Mouse (Mus musculus): ENCODE results near the gene Mndal. TPM values are rescaled to one million over a fixed set of nuclear protein-coding genes. Genes with fewer than 3 reads are reported as not detected.
"Not testable (repeated sequence)": the region's sequence is repeated elsewhere in the genome, so short reads cannot be mapped to it uniquely, and the experiment has no call there.

Mndal gene
- polyA plus RNA-seq, 1 experiment from 2014 or later = 1.1 TPM

DNA sequence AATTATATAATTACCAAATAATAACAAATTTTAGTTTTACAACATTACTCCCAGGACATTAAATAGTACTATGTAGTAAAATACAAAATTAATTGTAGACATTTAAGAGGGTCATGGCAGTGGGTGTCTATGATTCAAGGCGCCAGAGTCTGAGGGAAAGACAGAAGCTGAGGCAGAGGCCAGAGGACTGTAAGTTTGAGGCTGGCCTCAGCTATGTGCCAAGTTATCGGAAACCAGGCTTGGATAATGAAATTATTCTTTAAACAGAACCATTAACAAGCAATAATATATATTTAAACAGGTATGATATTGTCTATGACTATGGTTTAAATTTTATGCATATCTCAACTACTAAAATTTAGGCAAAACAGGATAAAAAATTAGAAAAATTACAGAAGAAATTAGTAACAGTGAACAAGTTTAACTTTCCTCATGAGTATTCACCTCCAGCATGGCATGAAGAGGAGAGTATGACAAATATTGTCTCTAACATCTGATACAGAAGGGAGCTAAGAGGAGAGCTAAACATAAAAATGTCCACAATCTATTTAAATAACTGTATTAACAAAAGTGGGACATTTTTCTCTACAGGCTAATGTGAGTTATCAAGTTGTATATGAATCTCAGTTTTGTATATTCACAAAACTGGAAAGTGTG lies 30.4 kb downstream of the Mndal start:
- Histone ChIP-seq H3K4me1 (ENCODE audit: control insufficient read depth, insufficient read depth, low read length) (no peaks in the 10 kb centered on the region), H3K4me2 (ENCODE audit: low read length) (no peak overlapping the region), H3K27me3 (ENCODE audit: control insufficient read depth, insufficient read depth, low read depth, low read length) (no peaks in the 10 kb centered on the region), H3K9ac (ENCODE audit: low read depth, low read length) (no peak overlapping the region), H3K36me3 (ENCODE audit: control insufficient read depth, insufficient read depth, low read length) (no peaks in the 10 kb centered on the region), H3K9me3 (replicated peaks; ENCODE audit: control insufficient read depth, low read length, poor library complexity, severe bottlenecking) (no peaks in the 10 kb centered on the region), H3K27ac (ENCODE audit: low read length) (no peak overlapping the region), H3K4me3 (ENCODE audit: low read depth, low read length) (no peak overlapping the region)
- no peak for ATAC-seq
- 100% methylated on average over 2 of the region's 2 CpGs for WGBS

- H3K4me1 ChIP-seq (ENCODE audit: control insufficient read depth, insufficient read depth, low read length); H3K9ac ChIP-seq (ENCODE audit: low read depth, low read length); H3K4me3 ChIP-seq (ENCODE audit: low read depth, low read length); H3K27ac ChIP-seq (ENCODE audit: low read length); H3K4me2 ChIP-seq (ENCODE audit: low read length); H3K36me3 ChIP-seq (ENCODE audit: control insufficient read depth, insufficient read depth, low read length); H3K9me3 ChIP-seq (replicated peaks; ENCODE audit: control insufficient read depth, low read length, poor library complexity, severe bottlenecking); H3K27me3 ChIP-seq (ENCODE audit: control insufficient read depth, insufficient read depth, low read depth, low read length); ATAC-seq: not testable (repeated sequence)
Measured at GRCm38 (mm10) chr1:173908390-173908789, 33.9 kb downstream of the Mndal start.

DNA sequence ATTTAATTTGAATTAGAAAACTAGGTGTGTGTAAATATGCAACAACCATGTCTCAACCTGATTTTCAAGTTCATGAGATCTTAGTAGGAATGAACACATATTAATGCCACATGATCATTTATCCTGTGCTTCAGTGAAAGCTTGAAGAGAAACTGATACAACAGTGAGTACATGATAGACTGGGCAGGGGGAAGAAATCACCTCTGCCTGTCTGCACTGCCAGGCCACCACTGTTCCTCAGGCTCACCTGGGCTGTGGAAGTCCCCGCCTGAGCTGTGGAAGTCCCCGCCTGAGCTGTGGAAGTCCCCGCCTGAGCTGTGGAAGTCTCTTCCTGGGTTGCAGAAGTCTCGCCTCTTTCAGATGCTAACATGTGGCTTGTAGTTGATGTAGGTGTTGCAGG lies 36.4 kb downstream of the Mndal start:
- not testable (repeated sequence) for H3K27me3 ChIP-seq (ENCODE audit: control insufficient read depth, insufficient read depth, low read depth, low read length); H3K4me3 ChIP-seq (ENCODE audit: low read depth, low read length); H3K4me1 ChIP-seq (ENCODE audit: control insufficient read depth, insufficient read depth, low read length); H3K4me2 ChIP-seq (ENCODE audit: low read length); H3K9me3 ChIP-seq (replicated peaks; ENCODE audit: control insufficient read depth, low read length, poor library complexity, severe bottlenecking); ATAC-seq; H3K9ac ChIP-seq (ENCODE audit: low read depth, low read length); H3K27ac ChIP-seq (ENCODE audit: low read length); H3K36me3 ChIP-seq (ENCODE audit: control insufficient read depth, insufficient read depth, low read length)
- 80% methylated on average over 3 of the region's 4 CpGs for WGBS

GRCm38 (mm10) chr1:173889741-173890140 lies 52.5 kb downstream of the Mndal start:
- H3K9me3 ChIP-seq (replicated peaks; ENCODE audit: control insufficient read depth, low read length, poor library complexity, severe bottlenecking); H3K9ac ChIP-seq (ENCODE audit: low read depth, low read length); H3K4me1 ChIP-seq (ENCODE audit: control insufficient read depth, insufficient read depth, low read length); H3K27ac ChIP-seq (ENCODE audit: low read length); H3K4me3 ChIP-seq (ENCODE audit: low read depth, low read length); H3K27me3 ChIP-seq (ENCODE audit: control insufficient read depth, insufficient read depth, low read depth, low read length); ATAC-seq; H3K36me3 ChIP-seq (ENCODE audit: control insufficient read depth, insufficient read depth, low read length); H3K4me2 ChIP-seq (ENCODE audit: low read length): not testable (repeated sequence)

GRCm38 (mm10) chr1:173887026-173887787 lies 55.1 kb downstream of the Mndal start:
- not testable (repeated sequence) for ATAC-seq; H3K27ac ChIP-seq (ENCODE audit: low read length); H3K36me3 ChIP-seq (ENCODE audit: control insufficient read depth, insufficient read depth, low read length); H3K4me3 ChIP-seq (ENCODE audit: low read depth, low read length); H3K27me3 ChIP-seq (ENCODE audit: control insufficient read depth, insufficient read depth, low read depth, low read length); H3K9me3 ChIP-seq (replicated peaks; ENCODE audit: control insufficient read depth, low read length, poor library complexity, severe bottlenecking); H3K9ac ChIP-seq (ENCODE audit: low read depth, low read length); H3K4me2 ChIP-seq (ENCODE audit: low read length); H3K4me1 ChIP-seq (ENCODE audit: control insufficient read depth, insufficient read depth, low read length)
- WGBS = 83% methylated on average over 1 of the region's 2 CpGs

DNA sequence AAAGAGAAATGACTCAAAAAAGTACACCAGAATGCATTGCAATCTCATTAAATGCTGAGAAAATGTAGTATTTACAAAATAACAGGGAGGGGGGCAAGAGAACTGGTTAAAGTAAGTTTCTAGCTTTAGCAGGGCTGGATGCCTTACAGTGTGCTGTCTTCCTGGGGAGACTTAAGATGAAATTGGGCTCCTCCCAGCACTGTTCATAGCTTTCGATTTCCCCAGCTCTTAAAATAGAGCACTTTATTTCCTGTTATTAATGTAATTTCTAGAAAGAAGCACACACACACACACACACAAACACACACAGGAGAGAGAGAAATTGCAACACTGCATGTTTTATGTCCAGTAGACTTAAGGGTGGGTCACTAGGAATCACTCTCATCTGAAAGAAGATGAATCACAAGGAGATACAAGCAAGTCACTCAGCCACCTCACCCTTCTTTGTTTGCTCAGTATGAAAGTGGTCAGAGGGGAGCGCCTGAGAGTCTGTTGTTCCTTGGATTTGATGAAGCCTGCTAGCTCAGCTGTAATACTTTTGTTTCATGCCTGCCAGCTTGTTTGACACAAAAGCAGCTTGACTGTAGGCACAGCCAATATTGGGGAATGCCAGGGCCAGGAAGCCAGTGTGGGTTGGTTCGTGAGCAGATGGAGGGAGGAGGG lies 62.2 kb downstream of the Mndal start:
- H3K27ac ChIP-seq (ENCODE audit: low read length); H3K27me3 ChIP-seq (ENCODE audit: control insufficient read depth, insufficient read depth, low read depth, low read length); H3K4me3 ChIP-seq (ENCODE audit: low read depth, low read length); H3K4me2 ChIP-seq (ENCODE audit: low read length); H3K36me3 ChIP-seq (ENCODE audit: control insufficient read depth, insufficient read depth, low read length); H3K9ac ChIP-seq (ENCODE audit: low read depth, low read length); H3K9me3 ChIP-seq (replicated peaks; ENCODE audit: control insufficient read depth, low read length, poor library complexity, severe bottlenecking); H3K4me1 ChIP-seq (ENCODE audit: control insufficient read depth, insufficient read depth, low read length): not testable (repeated sequence)
- WGBS = 59% methylated on average over 3 of the region's 3 CpGs
- peak; percentile 25; the same call in 1 of the 2 replicates for ATAC-seq

DNA sequence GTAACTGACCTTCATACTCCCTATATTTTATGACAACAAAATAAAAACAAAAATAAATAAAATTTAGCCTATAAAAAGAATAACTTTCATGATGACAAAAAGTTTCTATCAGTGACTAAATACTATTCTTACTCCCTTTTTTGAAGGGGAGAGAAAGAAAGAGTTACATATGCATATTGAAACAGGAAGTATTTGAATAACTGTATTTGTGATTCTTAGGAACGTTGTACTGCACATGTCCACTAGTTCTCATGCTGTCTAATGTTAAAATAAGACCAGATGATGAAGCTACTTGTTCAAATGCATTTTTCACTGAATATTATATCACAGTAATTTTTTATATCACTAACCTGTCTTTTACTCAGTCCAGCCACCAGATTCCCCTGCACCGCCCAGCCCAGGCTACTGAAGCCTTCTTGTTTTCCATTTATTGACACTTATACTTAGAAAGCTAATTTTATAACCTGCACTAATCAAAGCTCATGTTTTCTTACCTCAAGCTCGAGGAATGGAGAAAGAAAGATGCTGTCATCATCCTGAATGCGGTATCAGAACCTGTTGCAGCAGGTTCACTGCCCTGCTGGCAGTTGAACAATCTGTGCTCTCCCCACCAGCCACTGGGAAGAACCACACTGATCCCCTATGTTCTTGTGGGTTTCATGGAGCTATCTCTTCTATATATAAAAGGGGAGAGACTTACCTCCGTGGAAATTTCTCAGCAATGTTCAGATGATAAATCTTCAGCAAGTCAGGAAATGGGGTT lies 62.9 kb downstream of the Mndal start:
- H3K4me3 ChIP-seq (ENCODE audit: low read depth, low read length); H3K4me1 ChIP-seq (ENCODE audit: control insufficient read depth, insufficient read depth, low read length); H3K27ac ChIP-seq (ENCODE audit: low read length); H3K36me3 ChIP-seq (ENCODE audit: control insufficient read depth, insufficient read depth, low read length); H3K9ac ChIP-seq (ENCODE audit: low read depth, low read length); H3K9me3 ChIP-seq (replicated peaks; ENCODE audit: control insufficient read depth, low read length, poor library complexity, severe bottlenecking); H3K4me2 ChIP-seq (ENCODE audit: low read length); H3K27me3 ChIP-seq (ENCODE audit: control insufficient read depth, insufficient read depth, low read depth, low read length); ATAC-seq: not testable (repeated sequence)
- WGBS = 79% methylated on average over 5 of the region's 5 CpGs

DNA sequence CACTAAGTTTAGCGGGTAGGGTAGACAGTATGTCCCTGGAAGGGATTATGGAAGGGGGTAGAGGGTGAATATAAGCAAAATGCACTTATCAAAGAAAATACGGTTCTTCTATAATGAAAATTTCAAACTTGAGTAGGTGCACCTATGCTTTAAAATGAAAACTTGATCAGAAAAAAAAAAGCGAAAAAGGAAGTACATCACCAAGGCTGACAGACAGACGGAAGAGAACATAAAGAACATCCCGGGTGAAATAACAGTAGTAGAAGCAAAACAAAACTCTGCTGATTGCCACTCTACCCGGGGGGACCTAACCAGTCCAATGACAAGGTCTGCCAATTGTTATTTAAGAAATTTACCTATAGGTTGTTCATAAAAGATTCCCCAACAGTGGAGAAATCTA lies 64.0 kb downstream of the Mndal start:
- WGBS = 91% methylated on average over 6 of the region's 6 CpGs
- H3K9me3 ChIP-seq (replicated peaks; ENCODE audit: control insufficient read depth, low read length, poor library complexity, severe bottlenecking); H3K4me2 ChIP-seq (ENCODE audit: low read length): not testable (repeated sequence)

GRCm38 (mm10) chr1:173877125-173877524 lies 65.2 kb downstream of the Mndal start:
- not testable (repeated sequence) for H3K4me1 ChIP-seq (ENCODE audit: control insufficient read depth, insufficient read depth, low read length); H3K9me3 ChIP-seq (replicated peaks; ENCODE audit: control insufficient read depth, low read length, poor library complexity, severe bottlenecking); ATAC-seq; H3K9ac ChIP-seq (ENCODE audit: low read depth, low read length); H3K4me2 ChIP-seq (ENCODE audit: low read length); H3K4me3 ChIP-seq (ENCODE audit: low read depth, low read length); H3K36me3 ChIP-seq (ENCODE audit: control insufficient read depth, insufficient read depth, low read length); H3K27ac ChIP-seq (ENCODE audit: low read length); H3K27me3 ChIP-seq (ENCODE audit: control insufficient read depth, insufficient read depth, low read depth, low read length)
- WGBS = 90% methylated on average over 1 of the region's 1 CpGs

More for the DNA sequence above, 64.0 kb downstream of the Mndal start:
- H3K36me3 ChIP-seq (ENCODE audit: control insufficient read depth, insufficient read depth, low read length); H3K27me3 ChIP-seq (ENCODE audit: control insufficient read depth, insufficient read depth, low read depth, low read length); H3K4me1 ChIP-seq (ENCODE audit: control insufficient read depth, insufficient read depth, low read length); ATAC-seq; H3K9ac ChIP-seq (ENCODE audit: low read depth, low read length); H3K4me3 ChIP-seq (ENCODE audit: low read depth, low read length); H3K27ac ChIP-seq (ENCODE audit: low read length): not testable (repeated sequence)
